Mouse (Mus musculus): ENCODE data around the gene Gpr171.
"Not testable (repeated sequence)": the region's sequence is repeated elsewhere in the genome, so short reads cannot be mapped to it uniquely, and the experiment has no call there.

Gpr171 gene

GRCm38 (mm10) chr3:59113973-59114517 lies 12.4 kb upstream of the Gpr171 start:
- no peak for DNase-seq (ENCODE audit: low read depth, low spot score)

GRCm38 (mm10) chr3:59113291-59113690 lies 11.7 kb upstream of the Gpr171 start:
- DNase-seq (ENCODE audit: low read depth, low spot score), result not testable (repeated sequence)

GRCm38 (mm10) chr3:59111944-59112343 lies 10.3 kb upstream of the Gpr171 start:
- no peak for DNase-seq (ENCODE audit: low read depth, low spot score)

GRCm38 (mm10) chr3:59109834-59110233 lies 8.2 kb upstream of the Gpr171 start:
- DNase-seq (ENCODE audit: low read depth, low spot score), result not testable (repeated sequence)

GRCm38 (mm10) chr3:59107439-59107838 lies 5.8 kb upstream of the Gpr171 start:
- DNase-seq (ENCODE audit: low read depth, low spot score), result no peak

- no peak for DNase-seq (ENCODE audit: low read depth, low spot score)
Measured at GRCm38 (mm10) chr3:59104462-59104861, 2.8 kb upstream of the Gpr171 start.

- DNase-seq (ENCODE audit: low read depth, low spot score), result no peak
Measured at GRCm38 (mm10) chr3:59102146-59102545, 525 bp upstream of the Gpr171 start.

- DNase-seq (ENCODE audit: low read depth, low spot score), result no peak
Measured at GRCm38 (mm10) chr3:59098540-59098939, 3.1 kb downstream of the Gpr171 start.

- no peak for DNase-seq (ENCODE audit: low read depth, low spot score)
Measured at GRCm38 (mm10) chr3:59097421-59097820, 4.2 kb downstream of the Gpr171 start.

GRCm38 (mm10) chr3:59092702-59093101 lies 8.9 kb downstream of the Gpr171 start:
- no peak for DNase-seq (ENCODE audit: low read depth, low spot score)

GRCm38 (mm10) chr3:59080919-59081318 lies 20.7 kb downstream of the Gpr171 start:
- DNase-seq (ENCODE audit: low read depth, low spot score), result no peak

GRCm38 (mm10) chr3:59080293-59080916 lies 21.2 kb downstream of the Gpr171 start:
- DNase-seq (ENCODE audit: low read depth, low spot score), result no peak

GRCm38 (mm10) chr3:59079327-59079726 lies 22.3 kb downstream of the Gpr171 start:
- DNase-seq (ENCODE audit: low read depth, low spot score), result peak; percentile 40

- DNase-seq (ENCODE audit: low read depth, low spot score), result no peak
Measured at GRCm38 (mm10) chr3:59078585-59078984, 23.0 kb downstream of the Gpr171 start.

GRCm38 (mm10) chr3:59077278-59077677 lies 24.3 kb downstream of the Gpr171 start:
- DNase-seq (ENCODE audit: low read depth, low spot score), result no peak

GRCm38 (mm10) chr3:59069071-59069470 lies 32.5 kb downstream of the Gpr171 start:
- not testable (repeated sequence) for DNase-seq (ENCODE audit: low read depth, low spot score)

GRCm38 (mm10) chr3:59066558-59067294 lies 34.9 kb downstream of the Gpr171 start:
- DNase-seq (ENCODE audit: low read depth, low spot score), result no peak

- DNase-seq (ENCODE audit: low read depth, low spot score), result no peak
Measured at GRCm38 (mm10) chr3:59065937-59066336, 35.7 kb downstream of the Gpr171 start.

GRCm38 (mm10) chr3:59063431-59063830 lies 38.2 kb downstream of the Gpr171 start:
- DNase-seq (ENCODE audit: low read depth, low spot score), result no peak

GRCm38 (mm10) chr3:59062141-59062540 lies 39.5 kb downstream of the Gpr171 start:
- DNase-seq (ENCODE audit: low read depth, low spot score), result no peak

- DNase-seq (ENCODE audit: low read depth, low spot score), result no peak
Measured at GRCm38 (mm10) chr3:59060131-59060530, 41.5 kb downstream of the Gpr171 start.

- DNase-seq (ENCODE audit: low read depth, low spot score), result peak; percentile 51
Measured at GRCm38 (mm10) chr3:59059022-59059541, 42.5 kb downstream of the Gpr171 start.
